Mouse (Mus musculus) MEL (cell line): ENCODE results near the gene Mcm3ap. TPM values are rescaled to one million over a fixed set of nuclear protein-coding genes. Genes with fewer than 3 reads are reported as not detected.

ENCODE experiments used
- DNase-seq: peaks from one replicate; pipeline ENCODE4 v3.0.0; 2011; ENCODE audit warnings: low read depth, low spot score
- H3K27ac ChIP-seq: 2 replicates; pipeline ENCODE4 v1.5.1; 2012; ENCODE audit warnings: low read depth, mild to moderate bottlenecking, control low read depth, low read length, moderate library complexity; ENCODE audit not compliant: control insufficient read depth
- H3K27me3 ChIP-seq, 2 experiments: fragments of 150-350 bp in 1 of 2; sonication (generic) in 1 of 2; 2 replicates each; pipeline ENCODE4 v1.6.1; 2012; ENCODE audit warnings: low read length in 2 of 2, mild to moderate bottlenecking in 2 of 2, improper control_type of control experiment in 1 of 2, moderate library complexity in 1 of 2; ENCODE audit not compliant: insufficient read depth in 2 of 2, control insufficient read depth in 1 of 2
- H3K36me3 ChIP-seq, 2 experiments: 2 replicates each; pipeline ENCODE4 v1.6.1; 2012 to 2014; ENCODE audit warnings: low read length in 2 of 2, improper control_type of control experiment in 1 of 2, inconsistent platforms in 1 of 2, mild to moderate bottlenecking in 1 of 2; ENCODE audit not compliant: insufficient read depth in 2 of 2, control insufficient read depth in 1 of 2
- H3K4me1 ChIP-seq, 2 experiments: fragments of 150-350 bp in 1 of 2; sonication (generic) in 1 of 2; 2 replicates each; pipeline ENCODE4 v1.6.1; 2012; ENCODE audit warnings: low read length in 2 of 2, improper control_type of control experiment in 1 of 2, mild to moderate bottlenecking in 1 of 2; ENCODE audit not compliant: insufficient read depth in 2 of 2, control insufficient read depth in 1 of 2
- H3K4me3 ChIP-seq, 2 experiments: fragments of 150-350 bp in 1 of 2; sonication (generic) in 1 of 2; 2 replicates each; pipeline ENCODE4 v1.5.1; 2012; ENCODE audit warnings: low read depth in 2 of 2, low read length in 2 of 2, mild to moderate bottlenecking in 2 of 2, moderate library complexity in 2 of 2, control low read depth in 1 of 2, improper control_type of control experiment in 1 of 2; ENCODE audit not compliant: control insufficient read depth in 1 of 2, insufficient read depth in 1 of 2
- H3K79me2 ChIP-seq: 2 replicates; pipeline ENCODE4 v1.6.1; 2012; ENCODE audit warnings: mild to moderate bottlenecking, low read length, moderate library complexity; ENCODE audit not compliant: control insufficient read depth, poor library complexity, insufficient read depth
- H3K9ac ChIP-seq: 2 replicates; pipeline ENCODE4 v1.6.1; 2012; ENCODE audit warnings: low read depth, mild to moderate bottlenecking, control low read depth, low read length, moderate library complexity; ENCODE audit not compliant: control insufficient read depth, poor library complexity, severe bottlenecking
- H3K9me3 ChIP-seq: fragments of 150-350 bp; sonication (generic); replicated peaks from 2 replicates; pipeline ENCODE4 v1.6.1; 2012; ENCODE audit warnings: mild to moderate bottlenecking, low read length, improper control_type of control experiment, moderate library complexity; ENCODE audit not compliant: insufficient read depth
- BHLHE40 ChIP-seq: IDR thresholded peaks from 2 replicates; pipeline ENCODE4 v1.6.1; 2012; ENCODE audit warnings: low read depth, mild to moderate bottlenecking, inconsistent platforms, low read length, improper control_type of control experiment, borderline replicate concordance
- CHD1 ChIP-seq: IDR thresholded peaks from 2 replicates; pipeline ENCODE4 v1.6.1; 2012; ENCODE audit warnings: low read depth, mild to moderate bottlenecking, inconsistent platforms, low read length, improper control_type of control experiment
- CHD2 ChIP-seq: IDR thresholded peaks from 2 replicates; pipeline ENCODE4 v1.6.1; 2011; ENCODE audit warnings: low read length, improper control_type of control experiment
- CTCF ChIP-seq, 3 experiments: IDR thresholded peaks in 2 of 3; conservative IDR thresholded peaks in 1 of 3; 2 replicates each; pipeline ENCODE4 v1.5.1; 2011 to 2012; ENCODE audit warnings: low read length in 3 of 3, low read depth in 2 of 3, mild to moderate bottlenecking in 2 of 3, improper control_type of control experiment in 1 of 3, inconsistent platforms in 1 of 3, mixed read lengths in 1 of 3, moderate library complexity in 1 of 3; ENCODE audit not compliant: control insufficient read depth in 1 of 3, insufficient read depth in 1 of 3, poor library complexity in 1 of 3, severe bottlenecking in 1 of 3
- ETS1 ChIP-seq: IDR thresholded peaks from 2 replicates; pipeline ENCODE4 v1.6.1; 2012; ENCODE audit warnings: low read depth, mild to moderate bottlenecking, inconsistent platforms, low read length, improper control_type of control experiment, moderate library complexity
- GABPA ChIP-seq: IDR thresholded peaks from 2 replicates; pipeline ENCODE4 v1.6.1; 2012; ENCODE audit warnings: low read depth, mild to moderate bottlenecking, inconsistent platforms, low read length, improper control_type of control experiment, moderate library complexity
- JUND ChIP-seq: IDR thresholded peaks from 2 replicates; pipeline ENCODE4 v1.6.1; 2011; ENCODE audit warnings: low read depth, mild to moderate bottlenecking, improper control_type of control experiment, low read length
- KAT2A ChIP-seq: conservative IDR thresholded peaks from 2 replicates; pipeline ENCODE4 v1.6.1; 2012; ENCODE audit warnings: low read depth, low read length, improper control_type of control experiment, inconsistent platforms
- MAX ChIP-seq: IDR thresholded peaks from 2 replicates; pipeline ENCODE4 v1.6.1; 2011; ENCODE audit warnings: low read length, improper control_type of control experiment
- MAZ ChIP-seq: IDR thresholded peaks from 2 replicates; pipeline ENCODE4 v1.6.1; 2012; ENCODE audit warnings: low read depth, mild to moderate bottlenecking, inconsistent platforms, low read length, improper control_type of control experiment
- MEF2A ChIP-seq: IDR thresholded peaks from 2 replicates; pipeline ENCODE4 v1.6.1; 2014; ENCODE audit warnings: low read depth, mild to moderate bottlenecking, inconsistent platforms, low read length, improper control_type of control experiment; ENCODE audit not compliant: poor library complexity, insufficient replicate concordance, severe bottlenecking; ENCODE audit errors: extremely low read depth
- MYB ChIP-seq: IDR thresholded peaks from 2 replicates; pipeline ENCODE4 v1.6.1; 2011; ENCODE audit warnings: mild to moderate bottlenecking, low read depth, low read length, improper control_type of control experiment
- NELFE ChIP-seq: IDR thresholded peaks from 2 replicates; pipeline ENCODE4 v1.6.1; 2011; ENCODE audit warnings: low read depth, low read length, improper control_type of control experiment
- NRF1 ChIP-seq: IDR thresholded peaks from 2 replicates; pipeline ENCODE4 v1.6.1; 2014; ENCODE audit warnings: low read depth, mild to moderate bottlenecking, inconsistent platforms, low read length, improper control_type of control experiment, moderate library complexity; ENCODE audit not compliant: poor library complexity, insufficient read depth, severe bottlenecking
- POLR2A ChIP-seq, 2 experiments: IDR thresholded peaks; 2 replicates each; pipeline ENCODE4 v1.6.1; 2011 to 2012; ENCODE audit warnings: low read length in 2 of 2, mild to moderate bottlenecking in 2 of 2, control low read depth in 1 of 2, improper control_type of control experiment in 1 of 2, low read depth in 1 of 2, moderate library complexity in 1 of 2; ENCODE audit not compliant: control insufficient read depth in 1 of 2, insufficient read depth in 1 of 2, poor library complexity in 1 of 2
- POLR2AphosphoS2 ChIP-seq: IDR thresholded peaks from 2 replicates; pipeline ENCODE4 v1.6.1; 2011; ENCODE audit warnings: low read length, improper control_type of control experiment
- POLR2AphosphoS5 ChIP-seq: IDR thresholded peaks from 2 replicates; pipeline ENCODE4 v1.6.1; 2012; ENCODE audit warnings: low read depth, borderline replicate concordance, mild to moderate bottlenecking, inconsistent platforms, low read length, moderate library complexity, mixed read lengths
- RCOR1 ChIP-seq: IDR thresholded peaks from 2 replicates; pipeline ENCODE4 v1.6.1; 2012; ENCODE audit warnings: low read depth, mild to moderate bottlenecking, inconsistent platforms, low read length, improper control_type of control experiment
- SIN3A ChIP-seq: IDR thresholded peaks from 2 replicates; pipeline ENCODE4 v1.6.1; 2012; ENCODE audit warnings: low read length, improper control_type of control experiment, inconsistent platforms
- TAL1 ChIP-seq: IDR thresholded peaks from 2 replicates; pipeline ENCODE4 v1.6.1; 2012; ENCODE audit warnings: mild to moderate bottlenecking, inconsistent platforms, low read length, moderate library complexity, mixed read lengths
- TBP ChIP-seq: IDR thresholded peaks from 2 replicates; pipeline ENCODE4 v1.8.0; 2011; ENCODE audit warnings: low read depth, low read length, improper control_type of control experiment
- ZC3H11A ChIP-seq: IDR thresholded peaks from 2 replicates; pipeline ENCODE4 v1.6.1; 2012; ENCODE audit warnings: low read depth, mild to moderate bottlenecking, inconsistent platforms, low read length, improper control_type of control experiment
- ZKSCAN1 ChIP-seq: IDR thresholded peaks from 2 replicates; pipeline ENCODE4 v1.6.1; 2012; ENCODE audit warnings: low read depth, mild to moderate bottlenecking, inconsistent platforms, low read length, improper control_type of control experiment, moderate library complexity
- polyA plus RNA-seq, 2 experiments: library from polyadenylated mRNA; stranded (reverse) in 1 of 2; unstranded in 1 of 2; fragments of >175 nt in 1 of 2; fragments of >200 nt in 1 of 2; gene quantifications; 2 replicates each; pipeline versions ENCODE4 v1.2.1 to v1.2.4; 2012; ENCODE audit warnings: low replicate concordance in 2 of 2, low read depth in 1 of 2; ENCODE audit not compliant: insufficient read length in 2 of 2, insufficient read depth in 1 of 2, missing spikeins in 1 of 2
- total RNA-seq: library from RNA; depleted of rRNA; stranded (reverse); fragments of 300-350 nt; gene quantifications from 2 replicates; pipeline ENCODE4 v1.2.3, GENCODE M21; 2012

Gene Mcm3ap
- total and polyA plus RNA-seq, 3 experiments: 39.6 to 57.0 TPM; not detected in 1

DNA sequence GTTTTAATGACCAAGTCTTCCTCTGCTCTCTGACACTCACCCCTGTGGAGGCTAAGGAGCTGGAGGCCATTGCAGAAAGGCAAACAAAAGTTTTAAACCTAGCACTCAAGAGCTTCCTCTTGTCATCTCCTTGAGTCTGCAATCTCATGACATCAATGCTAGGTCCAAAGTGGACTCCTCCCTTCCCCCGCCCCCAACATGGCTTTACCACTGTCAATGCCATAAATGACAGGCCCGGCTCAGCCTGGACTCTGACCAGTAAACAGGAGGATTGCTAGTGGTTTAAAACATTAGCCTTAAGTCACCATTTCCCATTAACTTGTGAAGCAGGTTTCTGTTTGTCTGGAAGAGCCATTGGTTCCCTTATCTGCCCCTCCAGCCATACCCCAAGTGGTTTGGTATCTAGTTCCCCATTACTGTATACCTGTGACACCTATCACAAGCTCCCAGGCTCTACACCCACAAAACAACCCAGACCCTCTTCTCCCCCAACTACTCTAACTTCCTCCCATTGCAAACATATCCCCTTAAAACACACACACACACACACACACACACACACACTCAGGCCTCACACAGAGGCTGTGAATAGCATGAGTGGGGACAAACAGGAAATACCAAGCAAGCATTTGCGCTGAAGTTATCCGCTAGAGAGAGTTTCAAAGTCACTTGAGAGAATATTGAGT, 22.6 kb upstream of the Mcm3ap start (continued):
- TF ChIP-seq MYB (peak; percentile 69), CHD2 (peak; percentile 56; the same call in 1 of the 2 replicates), MAX (peak; percentile 69; the same call in 1 of the 2 replicates), RCOR1 (peak; percentile 80), MAZ (peak; percentile 96; the same call in 1 of the 2 replicates), CHD1 (peak; percentile 91; the same call in 1 of the 2 replicates), POLR2AphosphoS5 (no peak), ZKSCAN1 (no peak), NRF1 (0 out of 2 replicates have a peak, but pooled peaks have one; percentile 21)

- H3K79me2 ChIP-seq: peaks cover 2% of the 10 kb centered on the region; the same call in 1 of the 2 replicates
- H3K27ac ChIP-seq: peak overlapping the region; percentile 98; the same call in 1 of the 2 replicates
- no peak for DNase-seq
- no peaks in the 10 kb centered on the region for H3K9me3 ChIP-seq
- H3K27me3 ChIP-seq: no peaks in the 10 kb centered on the region
- H3K9ac ChIP-seq: no peak overlapping the region
- H3K36me3 ChIP-seq: peaks cover 0 to 32% of the 10 kb centered on the region in 2 experiments; a peak in 2 of 4 replicates
- peaks cover 11 to 33% of the 10 kb centered on the region in 2 experiments for H3K4me1 ChIP-seq
- H3K4me3 ChIP-seq: no peak overlapping the region
- TF ChIP-seq NELFE (no peak), POLR2AphosphoS2 (no peak), MEF2A (no peak), BHLHE40 (no peak), GABPA (no peak), SIN3A (no peak), POLR2AphosphoS5 (no peak), JUND (no peak), RCOR1 (no peak), ZKSCAN1 (no peak), CTCF (IDR thresholded peaks at IDR 0.05 in 2 of 3, conservative IDR thresholded peaks at IDR 0.05 in 1 of 3; ENCODE audit: control insufficient read depth in 1 of 3, insufficient read depth in 1 of 3, low read depth in 2 of 3, low read length in 3 of 3, poor library complexity in 1 of 3, severe bottlenecking in 1 of 3) (no peak), KAT2A (no peak), MAX (no peak), ZC3H11A (no peak), ETS1 (no peak), POLR2A (IDR thresholded peaks at IDR 0.05; ENCODE audit: control insufficient read depth in 1 of 2, insufficient read depth in 1 of 2, low read depth in 1 of 2, low read length in 2 of 2, poor library complexity in 1 of 2) (no peak), TBP (no peak), TAL1 (no peak)
Observed at GRCm38 (mm10) chr10:76447406-76448229, 21.1 kb upstream of the Mcm3ap start.
